Mouse (Mus musculus) left cerebral cortex, postnatal 25 days (tissue): ENCODE measurements around the gene Dpysl4. TPM values are rescaled to one million over a fixed set of nuclear protein-coding genes. Genes with fewer than 3 reads are reported as not detected.

Experiments
- DNase-seq, 2 experiments: peaks; one replicate each; pipeline ENCODE4 v3.0.0; 2022; ENCODE audit warnings: low spot score in 2 of 2, mixed read lengths in 1 of 2
- intact Hi-C: fragments of 180-260 bp; cut with DNase I; formaldehyde crosslinking; loops from one replicate; pipeline ENCODE4 v1.15.1; 2025
- total RNA-seq, 2 experiments: library from RNA; stranded (reverse); gene quantifications; 2 replicates each; pipeline ENCODE4 v1.2.3; 2021

Dpysl4 gene
- total RNA-seq, 2 experiments from 2014 or later = 57.7 to 62.6 TPM

- DNase-seq = peak in 1 of 2 experiments; percentile 51
- intact Hi-C loops = no loop called here
Observed at GRCm38 (mm10) chr7:139139921-139140461, 54.2 kb downstream of the Dpysl4 start.

DNA sequence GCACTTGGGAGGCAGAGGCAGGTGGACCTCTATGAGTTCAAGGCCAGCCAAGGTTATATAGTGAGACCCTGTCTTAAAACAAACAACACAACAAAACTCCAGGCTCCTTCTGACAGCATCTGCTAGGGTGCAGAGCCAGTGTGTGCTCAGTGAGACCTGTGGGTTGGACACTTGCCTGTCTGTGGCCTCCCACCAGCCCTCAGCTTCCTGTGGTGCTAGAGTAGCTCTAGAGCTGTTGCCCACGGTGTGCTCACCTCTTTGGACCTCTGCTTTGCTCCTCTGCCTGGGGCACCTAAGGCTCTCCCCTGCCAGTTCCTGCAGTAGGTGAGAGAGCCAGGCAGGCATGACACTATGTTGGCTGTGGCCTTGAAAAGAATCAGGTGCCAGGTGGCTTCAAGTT is 58.0 kb downstream of the Dpysl4 start:
- no peak for DNase-seq
- intact Hi-C loops = no loop called here

DNA sequence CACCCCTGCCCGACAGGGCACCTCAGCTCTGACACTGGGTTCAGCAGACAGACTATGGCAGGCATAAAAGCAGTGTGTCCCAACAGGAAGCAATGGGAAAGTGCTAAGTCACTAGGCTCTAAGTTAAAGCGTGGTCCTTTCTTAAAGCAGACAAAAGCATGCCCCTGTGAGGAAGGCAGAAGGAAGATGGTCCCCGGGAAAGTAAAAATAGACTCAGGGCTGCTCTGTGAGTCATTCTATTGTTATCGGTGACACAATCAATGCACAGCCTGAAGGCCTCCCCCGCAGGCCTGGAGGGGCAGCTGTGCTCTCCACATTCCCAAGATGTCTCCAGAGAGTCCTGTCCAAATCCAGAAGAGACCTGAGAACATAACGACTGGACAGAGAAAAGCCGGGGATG is 60.1 kb downstream of the Dpysl4 start:
- no peak for DNase-seq

GRCm38 (mm10) chr7:139147360-139147759 is 61.6 kb downstream of the Dpysl4 start:
- DNase-seq = no peak
- intact Hi-C loops = no loop called here

More for the DNA sequence above, 60.1 kb downstream of the Dpysl4 start:
- intact Hi-C loops = no loop called here

DNA sequence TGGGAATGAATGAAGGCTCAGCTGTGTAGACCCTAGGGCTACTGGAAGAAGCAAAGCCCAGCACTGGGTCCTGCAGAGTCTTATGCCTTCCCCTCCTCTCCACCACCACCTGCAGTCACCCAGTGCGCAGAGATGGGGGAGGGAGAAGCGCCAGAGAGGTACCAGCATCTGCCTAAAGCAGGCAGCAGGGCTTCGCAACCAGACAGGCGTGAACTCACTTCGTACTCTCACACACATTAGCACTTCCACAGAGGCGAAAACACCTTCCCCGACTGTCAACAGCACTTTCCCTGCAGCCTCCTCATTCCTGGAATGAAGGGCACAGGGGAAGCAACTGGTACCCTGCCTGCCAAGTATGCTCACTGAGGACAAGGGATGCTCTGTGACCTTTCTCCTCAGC is 63.6 kb downstream of the Dpysl4 start:
- intact Hi-C loops = loop anchor here (1.0 kb wide), 1 partner anchor 15 kb away; no protein-coding TSS in a partner anchor
- peak; percentile 55 to 77 for DNase-seq

DNA sequence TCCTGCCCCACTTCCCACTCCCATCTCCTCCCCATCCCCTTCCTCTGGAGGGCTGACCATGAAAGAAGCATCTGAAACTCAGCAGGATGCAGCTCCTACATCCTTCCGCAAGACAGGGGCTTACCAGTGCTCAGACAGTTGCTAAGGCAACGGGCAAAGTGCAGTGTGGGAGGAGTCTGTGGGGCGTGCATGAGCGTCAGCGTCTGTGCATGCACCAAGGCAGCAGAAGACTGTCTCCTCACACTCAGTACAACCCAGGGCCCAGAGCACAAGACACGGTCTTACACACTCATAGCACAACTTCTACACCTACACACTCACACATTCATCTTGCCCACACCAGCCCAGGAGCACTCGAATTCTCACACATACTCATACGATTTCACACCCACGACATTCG is 65.3 kb downstream of the Dpysl4 start:
- peak; percentile 61 to 80 for DNase-seq
- intact Hi-C loops = loop anchor here (5.0 kb wide), 1 partner anchor 36 kb away; no protein-coding TSS in a partner anchor

Other genes starting within 250 kb of the Dpysl4 start
- 10 to 100 TPM; 71.0 to 73.5 TPM for gene Ppp2r2d, start 239.9 kb upstream of the Dpysl4 start, total RNA-seq
- 10 to 100 TPM; 37.7 to 43.1 TPM for gene Mapk1ip1, start 239.7 kb upstream of the Dpysl4 start, total RNA-seq
- 100 to 1,000 TPM; 132 to 139 TPM for gene Bnip3, start 176.5 kb upstream of the Dpysl4 start, total RNA-seq
- gene Jakmip3, start 145.3 kb upstream of the Dpysl4 start, total RNA-seq = 10 to 100 TPM; 43.0 to 52.4 TPM
- 1 to 10 TPM; 5.5 to 6.4 TPM for gene Lrrc27, start 127.0 kb downstream of the Dpysl4 start, total RNA-seq
- 100 to 1,000 TPM; 161 to 176 TPM for gene Stk32c, start 127.3 kb downstream of the Dpysl4 start, total RNA-seq
- gene Pwwp2b, start 162.5 kb downstream of the Dpysl4 start, total RNA-seq = 10 to 100 TPM; 10.5 to 11.9 TPM